In genomic region chr11:75567346-75568114, GRCm38 (mm10) we compare ENCODE assay signal across 17 mouse cellular contexts. TPM values are rescaled to one million over a fixed set of nuclear protein-coding genes. Genes with fewer than 3 reads are reported as not detected.
DNase-seq lines count a peak whose midpoint lies in the region; ATAC-seq and TF ChIP-seq lines count a peak whose summit lies in the region.
"Had no signal": no experiment of that assay in that cellular context is flagged by ENCODE, and none has a peak within 500 bp of the region (broad histone marks: within the 10 kb centered on the region; RNA-seq: fewer than 3 reads in every experiment).

No protein-coding gene starts in this region.

- TF ChIP-seq RAD21 in MEL (IDR thresholded peaks at IDR 0.05; ENCODE audit: low read depth, low read length) = no peak

- H3K4me2 ChIP-seq in kidney, embryonic 15.5 days = no peak overlapping the region
- H3K4me2 ChIP-seq in intestine, embryonic 15.5 days (replicated peaks) = no peak overlapping the region
- H3K4me2 ChIP-seq in hindbrain, embryonic 12.5 days (replicated peaks) = no peak overlapping the region
- H3K4me2 ChIP-seq: forebrain, embryonic 15.5 days; hindbrain, embryonic 14.5 days; limb, embryonic 12.5 days; midbrain, embryonic 13.5 days; neural tube, embryonic 12.5 days had no signal

- DNase-seq in kidney, postnatal 14 days = no peak
- peak; percentile 64 for DNase-seq in MEL (ENCODE audit: low read depth, low spot score)
- peak; percentile 63 for DNase-seq in cerebellum, adult 11 months
- DNase-seq in thymus, adult 2 months = no peak
- DNase-seq: adrenal gland, postnatal 14 days; lung, postnatal 10 days had no signal

- H3K27me3 ChIP-seq in kidney, embryonic 15.5 days = no peaks in the 10 kb centered on the region
- H3K27me3 ChIP-seq in MEL (ENCODE audit: control insufficient read depth in 1 of 2, insufficient read depth in 2 of 2, low read length in 2 of 2) = no peaks in the 10 kb centered on the region
- H3K27me3 ChIP-seq in intestine, embryonic 15.5 days (replicated peaks) = no peaks in the 10 kb centered on the region
- H3K27me3 ChIP-seq in hindbrain, embryonic 12.5 days = 0 out of 2 replicates have a peak, but pooled peaks cover 4% of the 10 kb centered on the region
- H3K27me3 ChIP-seq in thymus, adult 2 months (ENCODE audit: control insufficient read depth, insufficient read depth, low read length) = no peaks in the 10 kb centered on the region
- H3K27me3 ChIP-seq: forebrain, embryonic 15.5 days; limb, embryonic 12.5 days; midbrain, embryonic 13.5 days; neural tube, embryonic 12.5 days had no signal

- no peaks in the 10 kb centered on the region for H3K79me2 ChIP-seq in MEL (ENCODE audit: control insufficient read depth, insufficient read depth, low read length, poor library complexity)

- H3K9ac ChIP-seq in kidney, embryonic 15.5 days = no peak overlapping the region
- no peak overlapping the region for H3K9ac ChIP-seq in MEL (ENCODE audit: control insufficient read depth, low read depth, low read length, poor library complexity, severe bottlenecking)
- H3K9ac ChIP-seq in intestine, embryonic 15.5 days = no peak overlapping the region; the same call in 1 of the 2 replicates
- no peak overlapping the region for H3K9ac ChIP-seq in hindbrain, embryonic 12.5 days
- H3K9ac ChIP-seq: forebrain, embryonic 15.5 days; hindbrain, embryonic 14.5 days; limb, embryonic 12.5 days; midbrain, embryonic 13.5 days; neural tube, embryonic 12.5 days had no signal

- 0 out of 2 replicates have a peak, but pooled peaks cover 6% of the 10 kb centered on the region for H3K36me3 ChIP-seq in kidney, embryonic 15.5 days
- H3K36me3 ChIP-seq in MEL (ENCODE audit: control insufficient read depth in 1 of 2, insufficient read depth in 2 of 2, low read length in 2 of 2) = peaks cover 0 to 26% of the 10 kb centered on the region in 2 experiments; a peak in 2 of 4 replicates
- no peaks in the 10 kb centered on the region for H3K36me3 ChIP-seq in intestine, embryonic 15.5 days
- H3K36me3 ChIP-seq in hindbrain, embryonic 12.5 days = peaks cover 58% of the 10 kb centered on the region
- peaks cover 59% of the 10 kb centered on the region for H3K36me3 ChIP-seq in thymus, adult 2 months (ENCODE audit: control insufficient read depth, insufficient read depth, low read length)
- H3K36me3 ChIP-seq: limb, embryonic 12.5 days had no signal

- TF ChIP-seq CTCF in MEL (IDR thresholded peaks at IDR 0.05 in 2 of 3, conservative IDR thresholded peaks at IDR 0.05 in 1 of 3; ENCODE audit: control insufficient read depth in 1 of 3, insufficient read depth in 1 of 3, low read depth in 2 of 3, low read length in 3 of 3, poor library complexity in 1 of 3, severe bottlenecking in 1 of 3) = no peak
- TF ChIP-seq CTCF in thymus, adult 2 months (IDR thresholded peaks at IDR 0.05; ENCODE audit: borderline replicate concordance, control insufficient read depth, extremely low read depth, insufficient read depth, low read length, poor library complexity) = no peak

- H3K9me3 ChIP-seq in kidney, embryonic 15.5 days (replicated peaks) = no peaks in the 10 kb centered on the region; the same call in 1 of the 2 replicates
- no peaks in the 10 kb centered on the region for H3K9me3 ChIP-seq in MEL (replicated peaks; ENCODE audit: insufficient read depth, low read length)
- H3K9me3 ChIP-seq in intestine, embryonic 15.5 days = no peaks in the 10 kb centered on the region
- H3K9me3 ChIP-seq in hindbrain, embryonic 12.5 days (replicated peaks) = no peaks in the 10 kb centered on the region
- H3K9me3 ChIP-seq: forebrain, embryonic 15.5 days; limb, embryonic 12.5 days; midbrain, embryonic 13.5 days; neural tube, embryonic 12.5 days had no signal

- peak overlapping the region; percentile 25; the same call in 1 of the 2 replicates for H3K27ac ChIP-seq in kidney, embryonic 15.5 days
- H3K27ac ChIP-seq in MEL (ENCODE audit: control insufficient read depth, low read depth, low read length) = peak overlapping the region; percentile 2; the same call in 1 of the 2 replicates
- peak overlapping the region; percentile 51 for H3K27ac ChIP-seq in intestine, embryonic 15.5 days
- H3K27ac ChIP-seq in hindbrain, embryonic 12.5 days = no peak overlapping the region
- no peak overlapping the region for H3K27ac ChIP-seq in thymus, adult 2 months (ENCODE audit: control insufficient read depth, insufficient read depth, low read length)
- H3K27ac ChIP-seq: forebrain, embryonic 15.5 days; hindbrain, embryonic 14.5 days; kidney, postnatal 0 days; limb, embryonic 12.5 days; midbrain, embryonic 13.5 days; neural tube, embryonic 12.5 days had no signal

- 36% methylated on average over 9 of the region's 9 CpGs for WGBS in kidney, embryonic 15.5 days
- 49% methylated on average over 9 of the region's 9 CpGs for WGBS in intestine, embryonic 15.5 days
- WGBS in hindbrain, embryonic 12.5 days = 67% methylated on average over 9 of the region's 9 CpGs
- 49% methylated on average over 9 of the region's 9 CpGs for WGBS in thymus, adult 2 months

- H3K4me3 ChIP-seq in kidney, embryonic 15.5 days (replicated peaks) = no peak overlapping the region
- no peak overlapping the region for H3K4me3 ChIP-seq in MEL (ENCODE audit: control insufficient read depth in 1 of 2, insufficient read depth in 1 of 2, low read depth in 2 of 2, low read length in 2 of 2)
- no peak overlapping the region for H3K4me3 ChIP-seq in intestine, embryonic 15.5 days (replicated peaks)
- H3K4me3 ChIP-seq in hindbrain, embryonic 12.5 days = no peak overlapping the region
- H3K4me3 ChIP-seq in thymus, adult 2 months (ENCODE audit: control insufficient read depth, insufficient read depth, low read length) = no peak overlapping the region
- H3K4me3 ChIP-seq: forebrain, embryonic 15.5 days; heart, adult 2 months; limb, embryonic 12.5 days; midbrain, embryonic 13.5 days; neural tube, embryonic 12.5 days had no signal

- peak; percentile 55 to 56; a peak in 3 of 4 replicates for TF ChIP-seq EP300 in MEL (IDR thresholded peaks at IDR 0.05; ENCODE audit: low read depth in 1 of 2, low read length in 2 of 2)

- TF ChIP-seq POLR2A in MEL (IDR thresholded peaks at IDR 0.05; ENCODE audit: control insufficient read depth in 1 of 2, insufficient read depth in 1 of 2, low read depth in 1 of 2, low read length in 2 of 2, poor library complexity in 1 of 2) = no peak
- TF ChIP-seq POLR2A in thymus, adult 2 months (IDR thresholded peaks at IDR 0.05; ENCODE audit: control insufficient read depth, extremely low read depth, insufficient read depth, low read length, poor library complexity) = no peak

- peaks cover 35% of the 10 kb centered on the region for H3K4me1 ChIP-seq in kidney, embryonic 15.5 days
- peaks cover 10 to 30% of the 10 kb centered on the region in 2 experiments for H3K4me1 ChIP-seq in MEL (ENCODE audit: control insufficient read depth in 1 of 2, insufficient read depth in 2 of 2, low read length in 2 of 2)
- peaks cover 50% of the 10 kb centered on the region for H3K4me1 ChIP-seq in intestine, embryonic 15.5 days (replicated peaks)
- H3K4me1 ChIP-seq in hindbrain, embryonic 12.5 days = peaks cover 13% of the 10 kb centered on the region
- peaks cover 50% of the 10 kb centered on the region for H3K4me1 ChIP-seq in thymus, adult 2 months (replicated peaks; ENCODE audit: control insufficient read depth, insufficient read depth, low read length)

- no peak for ATAC-seq in kidney, embryonic 15.5 days (replicated peaks; ENCODE audit: low FRiP score)
- ATAC-seq in intestine, embryonic 15.5 days = no peak
- no peak for ATAC-seq in hindbrain, embryonic 12.5 days (ENCODE audit: low FRiP score)
- no peak for ATAC-seq in megakaryocyte, adult 5-6 weeks (ENCODE audit: poor library complexity, severe bottlenecking)
- ATAC-seq: forebrain, embryonic 15.5 days; midbrain, embryonic 13.5 days had no signal

RNA-seq across cellular contexts. Expression of gene Pitpna, which starts 20.4 kb away (rescaled TPM):
- polyA plus RNA-seq in kidney, embryonic 15.5 days (2015; fragmentation: Nextera tagmentation; extraction: Ambion mirVana) = 77.6 and 83.5 TPM in 2 replicates
- 67.8 and 73.1 TPM in 2 replicates for total RNA-seq in MEL (2012; rRNA removed)
- 100 to 1,000 TPM; 194 to 709 TPM for polyA plus RNA-seq in MEL (2012; ENCODE audit: insufficient read depth in 1 of 2, insufficient read length in 2 of 2, low read depth in 1 of 2, low replicate concordance in 2 of 2, missing spikeins in 1 of 2)
- 92.3 and 102 TPM in 2 replicates for polyA plus RNA-seq in intestine, embryonic 15.5 days (2015; fragmentation: Nextera tagmentation; extraction: Ambion mirVana)
- 116 and 125 TPM in 2 replicates for polyA plus RNA-seq in hindbrain, embryonic 12.5 days (2016; fragmentation: Nextera tagmentation; extraction: Ambion mirVana)
- polyA plus RNA-seq in thymus, adult 2 months (2012; rRNA removed) = 99.7 and 108 TPM in 2 replicates
- total RNA-seq in megakaryocyte, adult 5-6 weeks (2015) = 387 and 430 TPM in 2 replicates
- total RNA-seq in megakaryocyte, adult 5-6 weeks (2017) = 178 and 226 TPM in 2 replicates

RNA-seq across cellular contexts. Expression of gene Slc43a2, which starts 36.0 kb away (rescaled TPM):
- polyA plus RNA-seq in kidney, embryonic 15.5 days (2015; fragmentation: Nextera tagmentation; extraction: Ambion mirVana) = 7.5 and 8.0 TPM in 2 replicates
- 4.9 and 5.9 TPM in 2 replicates for total RNA-seq in MEL (2012; rRNA removed)
- polyA plus RNA-seq in MEL (2012; ENCODE audit: insufficient read depth in 1 of 2, insufficient read length in 2 of 2, low read depth in 1 of 2, low replicate concordance in 2 of 2, missing spikeins in 1 of 2) = 1 to 10 TPM in 1 of 2 experiments, not detected in 1; 8.4 TPM
- 11.7 and 12.9 TPM in 2 replicates for polyA plus RNA-seq in intestine, embryonic 15.5 days (2015; fragmentation: Nextera tagmentation; extraction: Ambion mirVana)
- 15.9 and 16.5 TPM in 2 replicates for polyA plus RNA-seq in hindbrain, embryonic 12.5 days (2016; fragmentation: Nextera tagmentation; extraction: Ambion mirVana)
- polyA plus RNA-seq in thymus, adult 2 months (2012; rRNA removed) = 207 and 214 TPM in 2 replicates
- 30.6 and 32.3 TPM in 2 replicates for total RNA-seq in megakaryocyte, adult 5-6 weeks (2015)
- total RNA-seq in megakaryocyte, adult 5-6 weeks (2017) = 32.2 and 33.5 TPM in 2 replicates

RNA-seq across cellular contexts. Expression of gene Scarf1, which starts 54.2 kb away (rescaled TPM):
- polyA plus RNA-seq in kidney, embryonic 15.5 days (2015; fragmentation: Nextera tagmentation; extraction: Ambion mirVana) = 15.0 and 15.4 TPM in 2 replicates
- 0.10 and 0.15 TPM in 2 replicates for total RNA-seq in MEL (2012; rRNA removed)
- polyA plus RNA-seq in MEL (2012; ENCODE audit: insufficient read depth in 1 of 2, insufficient read length in 2 of 2, low read depth in 1 of 2, low replicate concordance in 2 of 2, missing spikeins in 1 of 2) = under 1 TPM in 1 of 2 experiments, not detected in 1; 0.28 TPM
- 5.7 TPM in 2 replicates for polyA plus RNA-seq in intestine, embryonic 15.5 days (2015; fragmentation: Nextera tagmentation; extraction: Ambion mirVana)
- polyA plus RNA-seq in hindbrain, embryonic 12.5 days (2016; fragmentation: Nextera tagmentation; extraction: Ambion mirVana) = 5.7 and 5.8 TPM in 2 replicates
- polyA plus RNA-seq in thymus, adult 2 months (2012; rRNA removed) = 4.7 and 4.8 TPM in 2 replicates
- 0.41 and 1.1 TPM in 2 replicates for total RNA-seq in megakaryocyte, adult 5-6 weeks (2015)
- total RNA-seq in megakaryocyte, adult 5-6 weeks (2017) = 0.66 and 0.85 TPM in 2 replicates

RNA-seq across cellular contexts. Expression of gene Rilp, which starts 57.6 kb away (rescaled TPM):
- 1.3 TPM in 2 replicates for polyA plus RNA-seq in kidney, embryonic 15.5 days (2015; fragmentation: Nextera tagmentation; extraction: Ambion mirVana)
- 0.16 and 0.19 TPM in 2 replicates for total RNA-seq in MEL (2012; rRNA removed)
- under 1 TPM in 1 of 2 experiments, not detected in 1; 0.65 TPM for polyA plus RNA-seq in MEL (2012; ENCODE audit: insufficient read depth in 1 of 2, insufficient read length in 2 of 2, low read depth in 1 of 2, low replicate concordance in 2 of 2, missing spikeins in 1 of 2)
- 1.6 and 2.3 TPM in 2 replicates for polyA plus RNA-seq in intestine, embryonic 15.5 days (2015; fragmentation: Nextera tagmentation; extraction: Ambion mirVana)
- 0.68 and 0.75 TPM in 2 replicates for polyA plus RNA-seq in hindbrain, embryonic 12.5 days (2016; fragmentation: Nextera tagmentation; extraction: Ambion mirVana)
- 3.0 and 3.2 TPM in 2 replicates for polyA plus RNA-seq in thymus, adult 2 months (2012; rRNA removed)
- 0.98 and 1.2 TPM in 2 replicates for total RNA-seq in megakaryocyte, adult 5-6 weeks (2015)
- total RNA-seq in megakaryocyte, adult 5-6 weeks (2017) = 0.55 and 1.8 TPM in 2 replicates

Comparison
In these comparisons a context has a peak if more than half of its experiments do, and no peak if none do; other contexts are left out.
1. H3K27ac ChIP-seq: peak in kidney, embryonic 15.5 days (single experiment), MEL (single experiment) and intestine, embryonic 15.5 days (single experiment); none in hindbrain, embryonic 12.5 days (single experiment) and thymus, adult 2 months (single experiment).
2. DNase-seq: peak in MEL (single experiment) and cerebellum, adult 11 months (single experiment); none in kidney, postnatal 14 days (single experiment) and thymus, adult 2 months (single experiment).
3. RNA of gene Slc43a2, which starts 36.0 kb away (polyA plus RNA-seq): 207 to 214 TPM in thymus, adult 2 months; 15.9 to 16.5 TPM in hindbrain, embryonic 12.5 days, 11.7 to 12.9 TPM in intestine, embryonic 15.5 days, 8.4 TPM in MEL and 7.5 to 8.0 TPM in kidney, embryonic 15.5 days; every median in the first group is over 10 times any median in the second.